Mouse (Mus musculus) adrenal gland, postnatal 36 days (tissue): Measurements from ENCODE around the gene Amn1. TPM values are rescaled to one million over a fixed set of nuclear protein-coding genes. Genes with fewer than 3 reads are reported as not detected.

Experiments
- DNase-seq, 2 experiments: peaks; one replicate each; pipeline ENCODE4 v3.0.0; 2021; ENCODE audit warnings: mixed read lengths in 1 of 2
- total RNA-seq, 2 experiments: library from RNA; stranded (reverse); gene quantifications; 2 replicates each; pipeline ENCODE4 v1.2.3; 2021

The Amn1 gene
- total RNA-seq, 2 experiments from 2014 or later, result 28.4 to 32.1 TPM

DNA sequence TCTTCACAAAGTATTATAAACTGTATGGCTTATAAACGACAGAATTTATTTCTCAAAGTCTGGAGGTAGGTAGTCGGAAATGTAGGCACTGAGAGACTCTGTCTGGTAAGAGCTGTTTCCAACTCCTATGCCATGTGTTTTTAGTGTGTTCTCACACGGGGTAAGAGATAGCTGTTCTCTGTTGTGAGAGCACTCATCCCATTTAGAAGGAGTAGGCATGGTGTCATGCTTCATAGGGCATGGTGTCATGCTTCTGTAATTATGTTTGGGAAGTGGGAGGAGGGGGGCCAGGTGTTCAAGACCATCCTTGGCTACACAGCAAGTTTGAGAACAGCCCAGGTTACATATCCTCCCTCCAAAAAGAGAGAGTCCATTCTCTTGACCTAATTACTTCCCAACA, 80.9 kb downstream of the Amn1 start:
- no peak for DNase-seq

Other genes with a start within 250 kb of the Amn1 start
- 10 to 100 TPM; 21.5 to 35.0 TPM for gene Sinhcaf, start 242.2 kb downstream of the Amn1 start, total RNA-seq
- gene Dennd5b, start 87.0 kb downstream of the Amn1 start, total RNA-seq, result 10 to 100 TPM; 13.0 to 18.4 TPM
- not detected for gene Gm10203, start 58.5 kb downstream of the Amn1 start, total RNA-seq
- 10 to 100 TPM; 17.6 to 28.1 TPM for gene Etfbkmt, start 48.9 kb downstream of the Amn1 start, total RNA-seq
- gene Resf1, start 120.7 kb upstream of the Amn1 start, total RNA-seq, result 10 to 100 TPM; 33.2 to 34.1 TPM
- 1 to 10 TPM; 5.3 to 8.5 TPM for gene Bicd1, start 220.2 kb upstream of the Amn1 start, total RNA-seq